Mouse (Mus musculus) ES-Bruce4 (cell line): Measurements from ENCODE around the gene Srarp. TPM values are rescaled to one million over a fixed set of nuclear protein-coding genes. Genes with fewer than 3 reads are reported as not detected.

Experiments used
- H3K27ac ChIP-seq: 2 replicates; pipeline ENCODE4 v1.5.1; 2012; ENCODE audit warnings: low read length, inconsistent platforms; ENCODE audit not compliant: insufficient read depth
- H3K27me3 ChIP-seq: 2 replicates; pipeline ENCODE4 v1.6.1; 2012; ENCODE audit warnings: mild to moderate bottlenecking, low read length, inconsistent platforms; ENCODE audit not compliant: control insufficient read depth, poor library complexity, insufficient read depth, severe bottlenecking
- H3K36me3 ChIP-seq: 2 replicates; pipeline ENCODE4 v1.6.1; 2012; ENCODE audit warnings: inconsistent platforms, mild to moderate bottlenecking, low read length, moderate library complexity; ENCODE audit not compliant: control insufficient read depth, poor library complexity, insufficient read depth, severe bottlenecking
- H3K4me1 ChIP-seq: one replicate; pipeline ENCODE4 v1.8.1; 2011; ENCODE audit warnings: low read length; ENCODE audit not compliant: control insufficient read depth, insufficient read depth
- H3K4me3 ChIP-seq: 2 replicates; pipeline ENCODE4 v1.5.1; 2011; ENCODE audit warnings: low read depth, mild to moderate bottlenecking, low read length
- H3K9ac ChIP-seq: 2 replicates; pipeline ENCODE4 v1.6.1; 2012; ENCODE audit warnings: low read depth, mild to moderate bottlenecking, inconsistent platforms; ENCODE audit not compliant: poor library complexity, severe bottlenecking
- H3K9me3 ChIP-seq: replicated peaks from 2 replicates; pipeline ENCODE4 v1.6.1; 2012; ENCODE audit warnings: mild to moderate bottlenecking, low read length, inconsistent platforms; ENCODE audit not compliant: control insufficient read depth, poor library complexity, insufficient read depth, severe bottlenecking
- CTCF ChIP-seq: IDR thresholded peaks from one replicate; pipeline ENCODE4 v1.8.1; 2011; ENCODE audit warnings: low read depth, low read length
- EP300 ChIP-seq: IDR thresholded peaks from 2 replicates; pipeline ENCODE4 v1.6.1; 2011; ENCODE audit warnings: low read depth, low read length; ENCODE audit not compliant: insufficient read depth
- POLR2A ChIP-seq: IDR thresholded peaks from one replicate; pipeline ENCODE4 v1.8.1; 2011; ENCODE audit warnings: low read length; ENCODE audit not compliant: insufficient read depth
- polyA plus RNA-seq: library from polyadenylated mRNA; stranded (reverse); fragments of >200 nt; gene quantifications from 2 replicates; pipeline ENCODE4 v1.2.4, GENCODE M21; 2011; ENCODE audit warnings: low read depth; ENCODE audit not compliant: missing spikeins, insufficient read depth, insufficient read length

The Srarp gene
- polyA plus RNA-seq, 1 experiment = not detected

- Histone ChIP-seq H3K4me3 (no peak overlapping the region), H3K36me3 (peaks cover 10% of the 10 kb centered on the region; the same call in 1 of the 2 replicates), H3K27me3 (no peaks in the 10 kb centered on the region), H3K4me1 (no peaks in the 10 kb centered on the region), H3K27ac (no peak overlapping the region), H3K9ac (peak overlapping the region; percentile 9; the same call in 1 of the 2 replicates), H3K9me3 (no peaks in the 10 kb centered on the region)
- TF ChIP-seq CTCF (peak; percentile 25), EP300 (no peak), POLR2A (no peak)
Observed at GRCm38 (mm10) chr4:141474431-141474830, 38.5 kb upstream of the Srarp start.

DNA sequence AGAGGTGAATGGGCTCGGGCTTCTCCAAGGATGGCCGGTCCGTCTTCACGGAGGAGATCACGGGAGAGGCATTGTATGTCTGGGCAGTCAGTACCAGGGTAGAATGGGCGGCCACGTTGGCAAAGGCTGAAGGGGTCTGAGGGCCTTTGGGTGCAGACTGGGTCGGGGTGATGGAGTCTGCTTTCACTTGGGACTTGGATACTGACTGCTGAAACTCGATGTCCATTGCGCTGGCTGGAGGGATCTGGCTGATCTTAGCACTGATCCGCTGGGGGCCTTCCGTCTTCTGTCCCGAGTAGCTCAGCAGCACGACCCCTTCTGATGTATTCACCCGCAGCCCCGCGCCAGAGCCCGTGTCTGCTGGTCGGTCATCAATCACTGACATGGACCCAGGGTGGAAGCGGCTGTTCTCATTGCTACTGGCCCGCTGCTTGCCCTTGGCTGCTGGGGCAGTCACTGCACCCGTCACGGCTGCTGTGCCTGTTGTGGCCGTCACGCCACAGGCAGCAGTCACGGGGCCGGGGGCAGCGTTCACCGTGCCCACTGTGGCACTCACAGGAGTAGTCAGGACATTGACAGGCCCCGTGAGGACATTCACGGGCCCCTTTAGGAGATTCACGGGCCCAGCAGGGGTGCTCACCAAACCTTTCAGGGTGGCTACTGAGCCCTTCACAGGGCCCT lies 36.9 kb upstream of the Srarp start:
- H3K9me3 ChIP-seq = no peaks in the 10 kb centered on the region
- no peaks in the 10 kb centered on the region for H3K4me1 ChIP-seq
- no peak overlapping the region for H3K27ac ChIP-seq
- H3K4me3 ChIP-seq = no peak overlapping the region
- peaks cover 10% of the 10 kb centered on the region; the same call in 1 of the 2 replicates for H3K36me3 ChIP-seq
- H3K9ac ChIP-seq = no peak overlapping the region
- TF ChIP-seq EP300 = no peak
- no peak for TF ChIP-seq CTCF
- TF ChIP-seq POLR2A = no peak
- no peaks in the 10 kb centered on the region for H3K27me3 ChIP-seq

DNA sequence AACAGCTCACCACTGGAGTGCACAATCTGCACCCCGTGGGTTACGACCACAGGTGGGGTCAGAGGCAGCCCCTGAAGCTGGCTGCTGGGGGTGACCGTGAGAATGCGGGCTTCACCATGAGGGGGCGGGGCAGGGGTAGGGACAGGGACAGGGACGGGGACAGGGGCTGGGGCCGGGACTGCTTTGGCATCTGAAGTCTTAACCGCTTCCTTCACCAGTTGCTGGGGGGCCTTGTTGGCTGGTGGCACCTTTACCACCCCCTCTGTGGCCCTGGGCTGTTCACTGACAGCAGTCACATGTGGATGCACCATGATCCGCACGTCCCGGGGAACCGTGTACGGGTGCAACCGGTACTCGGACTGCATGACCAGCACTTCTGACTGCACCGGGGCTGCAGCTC lies 35.6 kb upstream of the Srarp start:
- no peak overlapping the region for H3K4me3 ChIP-seq
- H3K36me3 ChIP-seq = peaks cover 4% of the 10 kb centered on the region; the same call in 1 of the 2 replicates
- no peaks in the 10 kb centered on the region for H3K4me1 ChIP-seq
- H3K9me3 ChIP-seq = no peaks in the 10 kb centered on the region
- H3K27me3 ChIP-seq = no peaks in the 10 kb centered on the region
- H3K27ac ChIP-seq = no peak overlapping the region
- TF ChIP-seq EP300 (no peak), CTCF (no peak), POLR2A (no peak)
- H3K9ac ChIP-seq = no peak overlapping the region

GRCm38 (mm10) chr4:141469343-141469742 lies 33.4 kb upstream of the Srarp start:
- H3K27me3 ChIP-seq = no peaks in the 10 kb centered on the region
- H3K9me3 ChIP-seq = no peaks in the 10 kb centered on the region
- TF ChIP-seq POLR2A (no peak), EP300 (no peak), CTCF (no peak)
- no peaks in the 10 kb centered on the region for H3K36me3 ChIP-seq
- no peak overlapping the region for H3K27ac ChIP-seq
- no peaks in the 10 kb centered on the region for H3K4me1 ChIP-seq
- H3K4me3 ChIP-seq = no peak overlapping the region
- H3K9ac ChIP-seq = no peak overlapping the region

DNA sequence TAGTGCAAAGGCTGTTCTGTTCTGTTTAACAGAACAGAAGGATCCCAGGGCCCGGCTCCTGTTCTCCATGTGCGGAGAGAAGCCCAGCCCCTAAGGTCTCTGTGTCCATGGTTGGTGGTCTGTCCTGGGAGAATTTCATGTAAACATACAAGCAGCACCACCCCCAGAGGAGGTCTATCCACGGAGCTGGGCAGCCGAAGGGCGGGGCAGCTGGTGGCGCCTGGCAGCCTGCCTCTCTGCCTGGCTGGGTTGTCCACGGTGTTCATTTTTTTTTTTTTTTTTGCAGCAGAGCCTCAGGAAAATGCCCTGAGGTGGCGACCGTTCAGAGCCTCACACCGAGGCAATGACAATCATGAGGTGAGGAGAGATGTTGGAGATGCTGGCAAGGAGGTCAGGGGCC lies 32.7 kb upstream of the Srarp start:
- H3K4me3 ChIP-seq = no peak overlapping the region
- no peak overlapping the region for H3K27ac ChIP-seq
- no peaks in the 10 kb centered on the region for H3K36me3 ChIP-seq
- H3K27me3 ChIP-seq = no peaks in the 10 kb centered on the region
- no peak overlapping the region for H3K9ac ChIP-seq
- TF ChIP-seq EP300 = no peak
- H3K4me1 ChIP-seq = no peaks in the 10 kb centered on the region
- H3K9me3 ChIP-seq = no peaks in the 10 kb centered on the region

- Histone ChIP-seq H3K9me3 (no peaks in the 10 kb centered on the region), H3K4me3 (no peak overlapping the region), H3K27me3 (no peaks in the 10 kb centered on the region), H3K27ac (no peak overlapping the region), H3K9ac (no peak overlapping the region), H3K36me3 (no peaks in the 10 kb centered on the region), H3K4me1 (no peaks in the 10 kb centered on the region)
- TF ChIP-seq CTCF = no peak
- no peak for TF ChIP-seq EP300
- no peak for TF ChIP-seq POLR2A
Observed at GRCm38 (mm10) chr4:141467581-141467927, 31.6 kb upstream of the Srarp start.
